Mouse (Mus musculus) kidney, embryonic 14.5 days (tissue): ENCODE data around the gene Sgo1. TPM values are rescaled to one million over a fixed set of nuclear protein-coding genes. Genes with fewer than 3 reads are reported as not detected.
A peak's percentile ranks its signal among the peaks of the same experiment; 100 is the strongest.
"Not testable (repeated sequence)": the region's sequence is repeated elsewhere in the genome, so short reads cannot be mapped to it uniquely, and the experiment has no call there.

Experiments
- ATAC-seq: fragments of 200-750 bp; cut with Nextera tagmentation; 2 replicates; pipeline ENCODE4 v1.8.0; 2017; ENCODE audit warnings: moderate number of reproducible peaks, mild to moderate bottlenecking, moderate TSS enrichment, moderate library complexity; ENCODE audit not compliant: low FRiP score, low TSS enrichment
- H3K27ac ChIP-seq: fragments of 300-500 bp; sonication (generic); 2 replicates; pipeline ENCODE4 v1.5.1; 2014; ENCODE audit warnings: low read depth, mild to moderate bottlenecking, low read length, moderate library complexity, mixed read lengths
- H3K27me3 ChIP-seq: fragments of 300-500 bp; sonication (generic); 2 replicates; pipeline ENCODE4 v1.6.1; 2014; ENCODE audit warnings: mild to moderate bottlenecking, low read length; ENCODE audit not compliant: control insufficient read depth, insufficient read depth
- H3K36me3 ChIP-seq: fragments of 300-500 bp; sonication (generic); 2 replicates; pipeline ENCODE4 v1.6.1; 2014; ENCODE audit warnings: low read length, mixed read lengths; ENCODE audit not compliant: control insufficient read depth, insufficient read depth
- H3K4me1 ChIP-seq: fragments of 300-500 bp; sonication (generic); 2 replicates; pipeline ENCODE4 v1.6.1; 2014; ENCODE audit warnings: low read length, mixed read lengths; ENCODE audit not compliant: control insufficient read depth, insufficient read depth
- H3K4me2 ChIP-seq: fragments of 300-500 bp; sonication (generic); replicated peaks from 2 replicates; pipeline ENCODE4 v1.6.1; 2014; ENCODE audit warnings: low read depth, mild to moderate bottlenecking, low read length
- H3K4me3 ChIP-seq: fragments of 300-500 bp; sonication (generic); 2 replicates; pipeline ENCODE4 v1.5.1; 2014; ENCODE audit warnings: mild to moderate bottlenecking, low read length
- H3K9ac ChIP-seq: fragments of 300-500 bp; sonication (generic); 2 replicates; pipeline ENCODE4 v1.6.1; 2014; ENCODE audit warnings: low read depth, mild to moderate bottlenecking, low read length, moderate library complexity
- H3K9me3 ChIP-seq: fragments of 300-500 bp; sonication (generic); 2 replicates; pipeline ENCODE4 v1.6.1; 2016; ENCODE audit warnings: low read length; ENCODE audit not compliant: control insufficient read depth
- WGBS: fragments of 180-500 bp; shearing (Covaris S2); extraction: QIAGEN DNeasy Blood & Tissue Kit; methylation state at CpG from one replicate; pipeline ENCODE4 v1.1.7; 2014; 5-methylcytosine and 5-hydroxymethylcytosine counted together
- polyA plus RNA-seq: library from polyadenylated mRNA; unstranded; fragments of >200 nt; fragmentation: Nextera tagmentation; extraction: Ambion mirVana; gene quantifications from 2 replicates; pipeline ENCODE4 v1.2.1, GENCODE M21; 2014

Gene Sgo1
- 48.4 and 51.1 TPM in 2 replicates for polyA plus RNA-seq

DNA sequence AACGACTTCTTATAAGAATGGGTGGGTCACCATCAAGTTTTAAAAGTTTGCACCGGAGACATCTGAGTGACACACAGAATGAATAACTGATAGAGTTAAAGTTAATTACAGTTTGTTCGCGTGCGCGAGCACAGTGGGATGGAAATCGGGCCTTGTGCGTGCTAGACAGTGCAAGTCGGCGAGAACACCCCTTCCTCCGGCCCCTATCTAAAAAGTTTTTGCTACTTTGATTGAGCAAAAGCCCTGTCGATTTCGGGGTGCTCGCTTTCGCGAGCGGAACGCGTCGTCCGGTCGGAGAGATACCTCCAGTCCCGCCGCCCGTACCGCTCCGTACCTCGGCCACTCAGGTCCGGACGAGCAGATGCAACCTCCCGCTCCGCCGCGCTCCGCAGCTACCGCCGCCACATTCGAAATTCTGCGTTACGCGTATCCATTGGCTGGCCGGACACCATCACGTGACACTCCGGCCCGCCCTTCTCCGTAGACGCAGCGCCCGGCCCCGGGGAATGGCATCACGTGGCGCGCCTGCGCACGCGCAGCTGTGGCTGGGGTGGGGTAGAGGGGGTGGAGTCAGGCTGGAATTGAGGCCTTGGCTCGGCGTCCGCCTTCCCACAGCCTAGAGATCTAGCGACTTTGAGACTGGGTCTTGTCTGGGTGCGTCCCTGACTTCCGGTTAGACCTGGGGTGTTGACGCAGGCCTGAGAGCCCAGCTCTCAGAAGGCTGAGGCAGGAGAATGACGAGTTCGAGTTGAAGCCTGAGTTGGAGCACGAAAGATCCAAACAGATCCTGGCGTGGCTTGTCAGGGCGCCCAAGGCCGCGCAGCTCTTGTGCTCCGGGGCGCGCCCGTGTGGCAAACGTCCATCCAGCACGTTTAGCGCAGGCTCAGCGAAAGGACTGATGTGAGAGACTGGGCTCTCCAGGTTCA is at the start of gene Sgo1:
Sgo1 (minus strand) TSS at position 457 of the 926 bp plus-strand sequence.
- Histone ChIP-seq H3K9ac (peak within 1 kb of the TSS; percentile 81), H3K27ac (peak within 1 kb of the TSS; percentile 87), H3K36me3 (peaks cover 23% of the 10 kb centered on the region), H3K9me3 (no peaks in the 10 kb centered on the region), H3K4me2 (peak within 1 kb of the TSS; percentile 48), H3K4me3 (peak within 1 kb of the TSS; percentile 69), H3K4me1 (no peaks in the 10 kb centered on the region), H3K27me3 (no peaks in the 10 kb centered on the region)
- WGBS: under 1% methylated on average over 78 of the region's 78 CpGs
- peak; percentile 99 for ATAC-seq

DNA sequence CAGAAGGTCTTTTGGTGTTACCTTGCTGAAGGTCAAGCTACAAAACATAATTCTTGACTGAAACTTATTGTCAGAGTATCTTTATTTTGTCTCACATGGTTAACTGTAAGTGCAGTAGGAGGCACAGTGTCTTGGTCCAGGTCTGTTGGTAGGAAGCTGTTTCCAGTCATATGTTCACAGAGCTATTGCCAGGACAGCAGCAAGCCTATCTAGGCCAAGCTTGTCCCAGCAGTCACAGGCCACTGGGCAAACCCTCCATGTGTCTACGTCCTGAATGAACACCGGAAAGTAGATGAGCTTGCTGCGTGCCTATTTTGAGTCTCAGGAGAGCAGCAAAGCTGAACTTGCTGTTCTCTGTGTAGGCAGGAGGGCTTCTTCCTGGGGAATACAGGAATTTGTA is 29.8 kb upstream of the Sgo1 start:
- H3K4me2 ChIP-seq, H3K4me1 ChIP-seq, H3K4me3 ChIP-seq, H3K9me3 ChIP-seq, H3K9ac ChIP-seq, ATAC-seq, H3K27ac ChIP-seq, H3K27me3 ChIP-seq, H3K36me3 ChIP-seq: not testable (repeated sequence)
- WGBS: 93% methylated on average over 3 of the region's 3 CpGs

DNA sequence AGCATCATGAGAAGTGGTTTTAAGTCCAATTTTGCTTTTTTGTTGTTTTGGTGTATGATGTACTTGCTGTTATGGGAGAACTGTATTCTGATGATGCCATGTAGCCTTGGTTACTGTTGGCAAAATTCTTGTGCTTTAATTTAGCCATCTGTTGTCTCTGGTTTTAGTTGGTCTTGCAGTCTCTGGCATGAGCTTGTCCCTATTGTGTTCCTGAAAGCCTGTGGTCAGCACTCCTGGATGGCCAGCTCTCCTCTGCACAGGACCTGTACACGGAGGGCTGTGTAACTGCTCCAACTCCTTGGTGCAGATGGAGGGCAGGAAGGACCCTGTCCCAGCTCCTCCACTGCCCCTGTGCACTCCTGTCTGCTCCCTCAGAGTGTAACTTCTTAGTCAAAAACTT is 29.3 kb upstream of the Sgo1 start:
- Histone ChIP-seq H3K27me3 (no peaks in the 10 kb centered on the region), H3K4me3 (no peak overlapping the region), H3K4me2 (no peak overlapping the region), H3K36me3 (no peaks in the 10 kb centered on the region), H3K4me1 (no peaks in the 10 kb centered on the region), H3K9me3 (no peaks in the 10 kb centered on the region), H3K27ac (no peak overlapping the region), H3K9ac (no peak overlapping the region)
- WGBS: 76% methylated on average over 1 of the region's 1 CpGs
- no peak for ATAC-seq

DNA sequence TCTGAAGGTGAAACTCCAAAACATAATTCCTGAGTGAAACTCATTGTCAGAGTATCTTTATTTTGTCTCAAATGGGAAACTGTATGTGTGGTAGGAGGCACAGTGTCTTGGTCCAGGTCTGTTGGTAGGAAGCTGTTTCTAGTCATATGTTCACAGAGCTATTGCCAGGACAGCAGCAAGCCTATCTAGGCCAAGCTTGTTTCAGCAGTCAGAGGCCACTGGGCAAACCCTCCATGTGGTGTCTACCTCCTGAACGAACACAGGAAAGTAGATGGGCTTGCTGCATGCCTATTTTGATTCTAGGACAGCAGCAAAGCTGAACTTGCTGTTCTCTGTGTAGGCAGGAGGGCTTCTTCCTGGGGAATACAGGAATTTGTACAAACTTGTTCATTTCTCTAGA is 26.0 kb upstream of the Sgo1 start:
- not testable (repeated sequence) for H3K27ac ChIP-seq, H3K4me3 ChIP-seq, H3K4me2 ChIP-seq, ATAC-seq, H3K9ac ChIP-seq, H3K36me3 ChIP-seq, H3K9me3 ChIP-seq, H3K4me1 ChIP-seq, H3K27me3 ChIP-seq
- 48% methylated on average over 1 of the region's 1 CpGs for WGBS

DNA sequence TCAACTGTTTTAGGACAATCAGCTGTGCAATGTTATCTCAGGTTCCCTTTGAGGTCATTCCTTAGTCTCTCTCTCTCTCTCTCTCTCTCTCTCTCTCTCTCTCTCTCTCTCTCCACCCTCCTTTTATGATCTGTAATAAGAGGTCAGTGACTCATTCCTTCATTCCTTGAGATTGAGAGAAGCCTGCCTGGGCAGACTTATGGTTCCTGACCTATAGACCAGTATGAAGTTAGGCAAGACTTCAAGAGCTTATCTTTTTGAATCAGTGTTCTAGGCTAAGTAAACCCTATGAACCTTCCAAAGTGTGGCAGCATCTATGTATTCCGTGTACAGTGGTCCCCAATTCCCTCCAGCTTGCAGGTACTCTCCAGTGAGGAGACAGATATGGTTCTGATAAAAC is 25.3 kb upstream of the Sgo1 start:
- no peaks in the 10 kb centered on the region for H3K27me3 ChIP-seq
- no peak overlapping the region for H3K4me3 ChIP-seq
- ATAC-seq: no peak
- WGBS: 75% methylated on average over 1 of the region's 1 CpGs
- no peaks in the 10 kb centered on the region for H3K36me3 ChIP-seq
- H3K27ac ChIP-seq: no peak overlapping the region
- no peaks in the 10 kb centered on the region for H3K4me1 ChIP-seq
- no peak overlapping the region for H3K9ac ChIP-seq
- H3K4me2 ChIP-seq: no peak overlapping the region
- H3K9me3 ChIP-seq: no peaks in the 10 kb centered on the region

DNA sequence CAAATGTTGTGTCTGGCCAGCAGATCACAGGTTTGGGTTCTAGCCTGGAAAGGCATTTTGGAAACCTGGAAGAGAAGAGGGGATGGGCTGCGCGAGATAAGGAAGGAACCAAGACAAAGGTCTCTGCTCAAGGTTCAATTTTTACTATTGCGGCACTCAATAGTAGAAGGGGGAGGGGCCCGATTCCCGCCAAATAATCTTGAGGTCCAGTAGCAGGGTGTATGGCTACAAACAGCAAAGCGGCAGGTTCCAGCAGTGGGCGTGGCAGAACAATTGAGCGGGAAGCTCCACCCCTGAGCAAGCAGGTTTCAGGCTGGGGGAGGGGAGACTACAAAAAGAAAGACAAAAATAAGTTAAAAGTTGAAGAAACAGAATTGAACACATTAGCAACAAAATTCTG is 8.4 kb upstream of the Sgo1 start:
- not testable (repeated sequence) for H3K4me1 ChIP-seq, H3K9ac ChIP-seq, H3K4me3 ChIP-seq, ATAC-seq, H3K4me2 ChIP-seq, H3K9me3 ChIP-seq, H3K27ac ChIP-seq, H3K27me3 ChIP-seq, H3K36me3 ChIP-seq
- WGBS: 90% methylated on average over 8 of the region's 8 CpGs

DNA sequence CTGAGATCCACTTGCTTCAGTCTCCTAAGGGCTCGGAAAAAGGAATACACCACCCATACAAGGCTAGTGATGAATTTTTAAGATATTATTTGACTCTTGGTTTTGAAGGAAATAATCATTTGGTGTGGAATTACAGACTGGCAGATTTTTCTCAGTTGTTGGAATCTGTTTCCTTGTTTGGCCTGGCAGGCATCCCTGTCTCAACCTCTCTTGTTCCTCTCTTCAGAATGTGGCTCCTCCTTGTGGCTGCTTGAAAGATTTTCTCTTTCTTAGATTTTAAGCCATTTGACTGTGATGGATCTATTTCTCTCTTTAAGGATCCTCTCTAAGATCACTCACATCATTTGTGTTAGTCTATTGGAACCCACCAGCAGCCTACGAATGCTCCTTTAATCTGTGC is 4.9 kb upstream of the Sgo1 start:
- Histone ChIP-seq H3K27ac (no peak overlapping the region), H3K9me3 (no peaks in the 10 kb centered on the region), H3K36me3 (no peaks in the 10 kb centered on the region), H3K4me3 (no peak overlapping the region), H3K4me1 (no peaks in the 10 kb centered on the region), H3K27me3 (no peaks in the 10 kb centered on the region), H3K9ac (no peak overlapping the region), H3K4me2 (no peak overlapping the region)
- WGBS: 86% methylated on average over 2 of the region's 2 CpGs
- ATAC-seq: no peak

DNA sequence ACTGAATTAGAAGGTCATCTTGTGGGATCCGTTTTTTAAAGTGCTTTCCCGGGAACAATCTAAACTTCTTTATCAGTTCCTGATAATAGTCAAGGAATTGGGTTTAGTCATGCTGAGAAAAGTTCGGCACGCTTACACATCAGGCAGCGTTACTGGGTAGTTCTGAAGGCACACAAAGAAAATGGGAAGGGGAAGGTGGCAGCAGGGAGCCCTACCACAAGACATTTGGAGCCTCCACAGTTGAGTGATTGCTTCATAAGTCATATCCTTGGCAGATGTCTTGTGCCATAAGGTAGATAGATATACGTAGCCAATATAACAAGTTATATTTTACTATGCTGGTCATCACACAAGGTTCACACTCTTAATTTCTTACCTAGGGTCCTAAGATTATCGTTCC is 813 bp upstream of the Sgo1 start:
- no peak for ATAC-seq

DNA sequence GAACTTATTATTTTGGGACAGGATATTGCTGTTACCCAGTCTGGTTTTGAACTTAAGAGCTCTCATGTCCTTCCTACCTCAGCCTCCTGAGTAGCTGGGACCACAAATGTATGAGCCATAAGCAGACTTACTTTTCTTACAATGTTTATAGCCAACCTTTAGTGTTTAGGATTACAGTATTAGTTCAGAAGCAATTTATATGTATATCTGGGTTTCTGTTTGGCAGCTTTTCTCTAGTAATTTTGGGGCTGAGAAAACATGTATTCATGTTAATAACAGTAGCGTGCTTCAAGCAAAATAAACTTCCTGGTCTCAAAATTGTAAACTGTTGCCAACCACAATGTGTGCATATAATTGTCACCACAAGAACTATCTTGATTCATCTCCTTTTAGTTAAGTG is 812 bp downstream of the Sgo1 start:
- WGBS: 17% methylated on average over 1 of the region's 1 CpGs
- Histone ChIP-seq H3K27me3 (no peaks in the 10 kb centered on the region), H3K4me2 (peak overlapping the region; percentile 45), H3K9ac (peak overlapping the region; percentile 81), H3K9me3 (no peaks in the 10 kb centered on the region), H3K27ac (peak overlapping the region; percentile 26; the same call in 1 of the 2 replicates), H3K4me3 (peak overlapping the region; percentile 69), H3K4me1 (no peaks in the 10 kb centered on the region), H3K36me3 (peaks cover 31% of the 10 kb centered on the region)
- ATAC-seq: no peak

More for the DNA sequence above, 813 bp upstream of the Sgo1 start:
- WGBS: 17% methylated on average over 7 of the region's 7 CpGs
- H3K4me2 ChIP-seq: peak overlapping the region; percentile 48
- peak overlapping the region; percentile 87 for H3K27ac ChIP-seq
- no peaks in the 10 kb centered on the region for H3K4me1 ChIP-seq
- H3K9me3 ChIP-seq: no peaks in the 10 kb centered on the region
- no peaks in the 10 kb centered on the region for H3K27me3 ChIP-seq
- H3K4me3 ChIP-seq: peak overlapping the region; percentile 69
- H3K36me3 ChIP-seq: peaks cover 15% of the 10 kb centered on the region
- peak overlapping the region; percentile 71 for H3K9ac ChIP-seq
